Mouse (Mus musculus) CH12.LX (cell line): ENCODE data around the gene Lurap1l.

Source experiments
- BHLHE40 ChIP-seq: IDR thresholded peaks from 2 replicates; pipeline ENCODE4 v1.6.1; 2011; ENCODE audit warnings: mild to moderate bottlenecking, low read depth, low read length, improper control_type of control experiment
- CTCF ChIP-seq, 2 experiments: IDR thresholded peaks in 1 of 2; conservative IDR thresholded peaks in 1 of 2; 2 replicates each; pipeline ENCODE4 v1.5.1; 2011 to 2012; ENCODE audit warnings: low read depth in 2 of 2, low read length in 2 of 2, improper control_type of control experiment in 1 of 2, inconsistent platforms in 1 of 2, mild to moderate bottlenecking in 1 of 2, moderate library complexity in 1 of 2
- EP300 ChIP-seq: IDR thresholded peaks from 2 replicates; pipeline ENCODE4 v1.6.1; 2011; ENCODE audit warnings: low read length, improper control_type of control experiment
- GABPA ChIP-seq: IDR thresholded peaks from 2 replicates; pipeline ENCODE4 v1.6.1; 2012; ENCODE audit warnings: low read depth, low read length, improper control_type of control experiment, inconsistent platforms; ENCODE audit not compliant: insufficient replicate concordance
- MEF2A ChIP-seq: IDR thresholded peaks from 2 replicates; pipeline ENCODE4 v1.6.1; 2014; ENCODE audit warnings: low read depth, mild to moderate bottlenecking, inconsistent platforms, low read length, improper control_type of control experiment, borderline replicate concordance
- POLR2A ChIP-seq: IDR thresholded peaks from 2 replicates; pipeline ENCODE4 v1.6.1; 2011; ENCODE audit warnings: low read depth, mild to moderate bottlenecking, improper control_type of control experiment, low read length
- RCOR1 ChIP-seq: conservative IDR thresholded peaks from 2 replicates; pipeline ENCODE4 v1.6.1; 2012; ENCODE audit warnings: low read depth, mild to moderate bottlenecking, inconsistent platforms, low read length, improper control_type of control experiment
- SIN3A ChIP-seq: IDR thresholded peaks from 2 replicates; pipeline ENCODE4 v1.6.1; 2012; ENCODE audit warnings: low read length, improper control_type of control experiment, inconsistent platforms
- ZNF384 ChIP-seq: IDR thresholded peaks from 2 replicates; pipeline ENCODE4 v1.6.1; 2012; ENCODE audit warnings: low read depth, low read length, improper control_type of control experiment, inconsistent platforms

DNA sequence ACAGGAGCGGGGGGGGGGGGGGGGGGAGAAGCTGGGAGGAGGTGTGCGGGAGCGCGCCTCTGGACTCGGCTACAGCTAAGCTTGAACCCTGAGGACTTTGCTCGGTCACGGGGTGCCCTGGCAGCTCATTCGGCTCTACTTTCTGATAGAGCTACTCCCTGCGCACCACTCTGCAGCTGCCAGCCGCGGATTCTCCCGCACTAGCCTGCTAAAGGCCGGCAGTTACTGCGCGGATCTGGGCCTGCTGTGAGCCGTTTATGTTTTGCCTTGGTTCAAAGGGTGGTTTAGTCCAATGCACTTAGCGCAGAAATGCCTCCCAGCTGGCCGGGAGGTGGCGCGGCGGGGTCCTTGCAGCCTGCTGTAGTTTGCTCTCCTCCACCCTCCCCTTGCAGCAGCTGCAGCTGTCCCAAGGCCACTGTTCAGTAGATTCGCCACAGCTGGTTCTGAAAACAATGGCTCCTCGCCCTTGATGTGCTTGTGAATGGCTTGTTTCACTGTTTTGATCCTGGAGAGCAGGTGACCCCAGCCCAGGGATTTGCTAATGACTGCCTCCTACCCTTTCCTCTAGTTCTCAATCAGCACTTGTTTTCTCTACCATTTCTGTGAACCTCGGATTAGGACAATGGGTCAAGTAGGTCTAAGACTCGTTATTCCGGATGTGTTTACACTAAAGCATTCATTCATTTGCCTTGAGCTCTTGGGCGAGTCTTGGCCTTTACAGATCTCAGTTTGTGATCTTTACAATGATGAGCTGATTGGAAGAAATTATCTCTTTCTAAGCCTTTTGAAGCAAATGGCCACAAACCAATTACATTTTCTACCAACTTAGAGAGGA lies 1.5 kb downstream of the Lurap1l start:
- TF ChIP-seq MEF2A (no peak), EP300 (no peak), GABPA (no peak), RCOR1 (no peak), POLR2A (no peak), BHLHE40 (no peak), SIN3A (no peak), CTCF (conservative IDR thresholded peaks at IDR 0.05 in 1 of 2, IDR thresholded peaks at IDR 0.05 in 1 of 2; ENCODE audit: low read depth in 2 of 2, low read length in 2 of 2) (no peak), ZNF384 (no peak)
